Mouse (Mus musculus) erythroblast, embryonic 14.5 days (primary cell): ENCODE data around the gene Ap5b1.

Experiments used
- GATA1 ChIP-seq: IDR thresholded peaks from 2 replicates; pipeline ENCODE4 v1.6.1; 2012; ENCODE audit warnings: low read length, inconsistent platforms, mixed read lengths
- TAL1 ChIP-seq: IDR thresholded peaks from 3 replicates; pipeline ENCODE4 v1.6.1; 2012; ENCODE audit warnings: low read length, inconsistent platforms, mixed read lengths

- TF ChIP-seq TAL1 (no peak), GATA1 (no peak)
These were observed 1.7 kb downstream of the Ap5b1 start for GRCm38 (mm10) chr19:5569521-5569920.
